Comparison of ENCODE assay signal across 8 mouse cellular contexts in genomic region chr11:120902487-120903142, GRCm38 (mm10). TPM values are rescaled to one million over a fixed set of nuclear protein-coding genes. Genes with fewer than 3 reads are reported as not detected.
DNase-seq lines count a peak whose midpoint lies in the region; ATAC-seq and TF ChIP-seq lines count a peak whose summit lies in the region.

No protein-coding gene starts in this region.

- no peaks in the 10 kb centered on the region for H3K27me3 ChIP-seq in intestine, postnatal 0 days (replicated peaks; ENCODE audit: control insufficient read depth, insufficient read depth, low read length)
- H3K27me3 ChIP-seq in liver, embryonic 16.5 days (ENCODE audit: control insufficient read depth, insufficient read depth, low read depth, low read length) = no peaks in the 10 kb centered on the region
- H3K27me3 ChIP-seq in midbrain, embryonic 14.5 days (ENCODE audit: control insufficient read depth, insufficient read depth, low read length) = no peaks in the 10 kb centered on the region
- H3K27me3 ChIP-seq in forebrain, embryonic 14.5 days (replicated peaks; ENCODE audit: control insufficient read depth, insufficient read depth, low read length) = no peaks in the 10 kb centered on the region

- H3K4me1 ChIP-seq in intestine, postnatal 0 days (replicated peaks; ENCODE audit: control insufficient read depth, insufficient read depth, low read length) = no peaks in the 10 kb centered on the region
- H3K4me1 ChIP-seq in liver, embryonic 16.5 days (ENCODE audit: control insufficient read depth, low read depth, low read length) = peaks cover 32% of the 10 kb centered on the region
- H3K4me1 ChIP-seq in midbrain, embryonic 14.5 days (ENCODE audit: control insufficient read depth, insufficient read depth, low read length) = no peaks in the 10 kb centered on the region
- no peaks in the 10 kb centered on the region for H3K4me1 ChIP-seq in forebrain, embryonic 14.5 days (ENCODE audit: control insufficient read depth, insufficient read depth, low read length)

- peaks cover 1% of the 10 kb centered on the region; the same call in 1 of the 2 replicates for H3K36me3 ChIP-seq in intestine, postnatal 0 days (ENCODE audit: control insufficient read depth, insufficient read depth)
- no peaks in the 10 kb centered on the region for H3K36me3 ChIP-seq in liver, embryonic 16.5 days (ENCODE audit: control insufficient read depth, insufficient read depth)
- peaks cover 22% of the 10 kb centered on the region for H3K36me3 ChIP-seq in midbrain, embryonic 14.5 days (ENCODE audit: control insufficient read depth, insufficient read depth, low read length)
- H3K36me3 ChIP-seq in forebrain, embryonic 14.5 days (ENCODE audit: control insufficient read depth, insufficient read depth, low read length) = peaks cover 18% of the 10 kb centered on the region

- H3K9ac ChIP-seq in intestine, postnatal 0 days (ENCODE audit: low read depth, low read length) = no peak overlapping the region
- no peak overlapping the region for H3K9ac ChIP-seq in liver, embryonic 16.5 days (ENCODE audit: low read depth, low read length)
- no peak overlapping the region for H3K9ac ChIP-seq in midbrain, embryonic 14.5 days (replicated peaks; ENCODE audit: low read length)
- no peak overlapping the region for H3K9ac ChIP-seq in forebrain, embryonic 14.5 days (ENCODE audit: low read length)

- WGBS in intestine, postnatal 0 days = 25% methylated on average over 10 of the region's 10 CpGs
- 39% methylated on average over 10 of the region's 10 CpGs for WGBS in liver, embryonic 16.5 days (ENCODE audit: insufficient replicate concordance)
- WGBS in midbrain, embryonic 14.5 days = 51% methylated on average over 10 of the region's 10 CpGs
- WGBS in forebrain, embryonic 14.5 days = 60% methylated on average over 10 of the region's 10 CpGs

- H3K4me3 ChIP-seq in intestine, postnatal 0 days (ENCODE audit: low read depth, low read length) = no peak overlapping the region; the same call in 1 of the 2 replicates
- H3K4me3 ChIP-seq in liver, embryonic 16.5 days (ENCODE audit: low read depth, low read length) = no peak overlapping the region
- no peak overlapping the region for H3K4me3 ChIP-seq in midbrain, embryonic 14.5 days (replicated peaks; ENCODE audit: low read depth, low read length)
- H3K4me3 ChIP-seq in forebrain, embryonic 14.5 days (ENCODE audit: low read depth, low read length) = no peak overlapping the region

- peak; percentile 38 for DNase-seq in urinary bladder, postnatal 14 days (ENCODE audit: low spot score)
- DNase-seq in urinary bladder, adult 2 months (ENCODE audit: low spot score) = no peak
- DNase-seq in midbrain, embryonic 14.5 days = no peak
- DNase-seq in cerebellum, adult 9-10 months = no peak
- no peak for DNase-seq in cerebellum, adult 18-20 months
- no peak for DNase-seq in forebrain, embryonic 14.5 days (ENCODE audit: low spot score)

- TF ChIP-seq CTCF in intestine, postnatal 0 days (IDR thresholded peaks at IDR 0.05; ENCODE audit: low read depth) = peak; percentile 28

- ATAC-seq in intestine, postnatal 0 days = peak; percentile 49
- peak; percentile 64 for ATAC-seq in liver, embryonic 16.5 days (ENCODE audit: low read depth)
- ATAC-seq in midbrain, embryonic 14.5 days (ENCODE audit: low FRiP score, low TSS enrichment) = no peak
- ATAC-seq in forebrain, embryonic 14.5 days = no peak

- H3K4me2 ChIP-seq in intestine, postnatal 0 days (replicated peaks; ENCODE audit: low read depth) = peak overlapping the region; percentile 52
- peak overlapping the region; percentile 13; the same call in 1 of the 2 replicates for H3K4me2 ChIP-seq in liver, embryonic 16.5 days (ENCODE audit: low read depth, low read length)
- H3K4me2 ChIP-seq in midbrain, embryonic 14.5 days (ENCODE audit: low read length) = no peak overlapping the region
- no peak overlapping the region for H3K4me2 ChIP-seq in forebrain, embryonic 14.5 days (ENCODE audit: low read length)

- peak overlapping the region; percentile 57 for H3K27ac ChIP-seq in intestine, postnatal 0 days (ENCODE audit: low read depth, low read length)
- peak overlapping the region; percentile 54 for H3K27ac ChIP-seq in liver, embryonic 16.5 days (ENCODE audit: low read length)
- no peak overlapping the region for H3K27ac ChIP-seq in midbrain, embryonic 14.5 days (replicated peaks; ENCODE audit: low read depth, low read length)
- H3K27ac ChIP-seq in forebrain, embryonic 14.5 days (ENCODE audit: low read depth, low read length) = no peak overlapping the region

- no peaks in the 10 kb centered on the region for H3K9me3 ChIP-seq in intestine, postnatal 0 days (ENCODE audit: control insufficient read depth)
- H3K9me3 ChIP-seq in liver, embryonic 16.5 days (replicated peaks; ENCODE audit: control insufficient read depth, low read length) = no peaks in the 10 kb centered on the region
- H3K9me3 ChIP-seq in midbrain, embryonic 14.5 days (ENCODE audit: control insufficient read depth, low read length) = no peaks in the 10 kb centered on the region
- no peaks in the 10 kb centered on the region for H3K9me3 ChIP-seq in forebrain, embryonic 14.5 days (replicated peaks; ENCODE audit: control insufficient read depth, low read length)

RNA-seq across cellular contexts. Expression of gene Ccdc57, which starts 30.1 kb away (rescaled TPM):
- polyA plus RNA-seq in urinary bladder, adult 2 months (2012; rRNA removed) = 3.8 and 4.1 TPM in 2 replicates
- 1.1 and 1.3 TPM in 2 replicates for polyA plus RNA-seq in intestine, postnatal 0 days (2015; fragmentation: Nextera tagmentation; extraction: Ambion mirVana)
- 1.6 and 1.7 TPM in 2 replicates for polyA plus RNA-seq in liver, embryonic 16.5 days (2015; fragmentation: Nextera tagmentation; extraction: Ambion mirVana)
- polyA plus RNA-seq in midbrain, embryonic 14.5 days (2014; fragmentation: Nextera tagmentation; extraction: Ambion mirVana) = 5.5 and 7.0 TPM in 2 replicates
- polyA plus RNA-seq in forebrain, embryonic 14.5 days (2014; fragmentation: Nextera tagmentation; extraction: Ambion mirVana) = 5.0 and 6.5 TPM in 2 replicates

RNA-seq across cellular contexts. Expression of gene Slc16a3, which starts 45.7 kb away (rescaled TPM):
- polyA plus RNA-seq in urinary bladder, adult 2 months (2012; rRNA removed) = 16.5 and 17.3 TPM in 2 replicates
- 7.2 and 8.0 TPM in 2 replicates for polyA plus RNA-seq in intestine, postnatal 0 days (2015; fragmentation: Nextera tagmentation; extraction: Ambion mirVana)
- 80.5 and 82.1 TPM in 2 replicates for polyA plus RNA-seq in liver, embryonic 16.5 days (2015; fragmentation: Nextera tagmentation; extraction: Ambion mirVana)
- 3.4 and 4.8 TPM in 2 replicates for polyA plus RNA-seq in midbrain, embryonic 14.5 days (2014; fragmentation: Nextera tagmentation; extraction: Ambion mirVana)
- polyA plus RNA-seq in forebrain, embryonic 14.5 days (2014; fragmentation: Nextera tagmentation; extraction: Ambion mirVana) = 3.8 and 5.6 TPM in 2 replicates

Comparison
In these comparisons a context has a peak if more than half of its experiments do, and no peak if none do; other contexts are left out.
1. ATAC-seq: peak in intestine, postnatal 0 days (single experiment) and liver, embryonic 16.5 days (single experiment); none in midbrain, embryonic 14.5 days (single experiment) and forebrain, embryonic 14.5 days (single experiment).
2. H3K27ac ChIP-seq: peak in intestine, postnatal 0 days (single experiment) and liver, embryonic 16.5 days (single experiment); none in midbrain, embryonic 14.5 days (single experiment) and forebrain, embryonic 14.5 days (single experiment).
3. H3K4me2 ChIP-seq: peak in intestine, postnatal 0 days (single experiment) and liver, embryonic 16.5 days (single experiment); none in midbrain, embryonic 14.5 days (single experiment) and forebrain, embryonic 14.5 days (single experiment).